Mouse (Mus musculus): ENCODE results near the gene Itgb5. TPM values are rescaled to one million over a fixed set of nuclear protein-coding genes. Genes with fewer than 3 reads are reported as not detected.

The Itgb5 gene
- total RNA-seq, 4 experiments from 2014 or later, result 42.5 to 81.2 (median 53.6) TPM

GRCm38 (mm10) chr16:33878041-33878783, 48.7 kb downstream of the Itgb5 start:
- DNase-seq (ENCODE audit: low spot score in 2 of 2), result no peak

GRCm38 (mm10) chr16:33879031-33879430, 49.6 kb downstream of the Itgb5 start:
- no peak for DNase-seq (ENCODE audit: low spot score in 2 of 2)

- DNase-seq (ENCODE audit: low spot score in 2 of 2), result no peak
Observed at GRCm38 (mm10) chr16:33879556-33879955, 50.1 kb downstream of the Itgb5 start.

- no peak for DNase-seq (ENCODE audit: low spot score in 2 of 2)
Observed at GRCm38 (mm10) chr16:33880765-33881164, 51.3 kb downstream of the Itgb5 start.

GRCm38 (mm10) chr16:33882540-33882939, 53.1 kb downstream of the Itgb5 start:
- DNase-seq (ENCODE audit: low spot score in 2 of 2), result no peak

- DNase-seq (ENCODE audit: low spot score in 2 of 2), result no peak
Observed at GRCm38 (mm10) chr16:33883046-33883975, 53.8 kb downstream of the Itgb5 start.

- DNase-seq (ENCODE audit: low spot score in 2 of 2), result no peak
Observed at GRCm38 (mm10) chr16:33884201-33884600, 54.7 kb downstream of the Itgb5 start.

- DNase-seq (ENCODE audit: low spot score in 2 of 2), result no peak
Observed at GRCm38 (mm10) chr16:33885021-33885471, 55.6 kb downstream of the Itgb5 start.

- DNase-seq (ENCODE audit: low spot score in 2 of 2), result no peak
Observed at GRCm38 (mm10) chr16:33885671-33886328, 56.3 kb downstream of the Itgb5 start.

GRCm38 (mm10) chr16:33886665-33887064, 57.2 kb downstream of the Itgb5 start:
- no peak for DNase-seq (ENCODE audit: low spot score in 2 of 2)

- DNase-seq (ENCODE audit: low spot score in 2 of 2), result no peak
Observed at GRCm38 (mm10) chr16:33887981-33888380, 58.5 kb downstream of the Itgb5 start.

- no peak for DNase-seq (ENCODE audit: low spot score in 2 of 2)
Observed at GRCm38 (mm10) chr16:33889000-33889607, 59.6 kb downstream of the Itgb5 start.

- DNase-seq (ENCODE audit: low spot score in 2 of 2), result no peak
Observed at GRCm38 (mm10) chr16:33891099-33891498, 61.6 kb downstream of the Itgb5 start.

- peak; percentile 18 to 54 for DNase-seq (ENCODE audit: low spot score in 2 of 2)
Observed at GRCm38 (mm10) chr16:33891561-33892281, 62.3 kb downstream of the Itgb5 start.

GRCm38 (mm10) chr16:33892539-33892938, 63.1 kb downstream of the Itgb5 start:
- no peak for DNase-seq (ENCODE audit: low spot score in 2 of 2)

GRCm38 (mm10) chr16:33893796-33894195, 64.3 kb downstream of the Itgb5 start:
- no peak for DNase-seq (ENCODE audit: low spot score in 2 of 2)

- DNase-seq (ENCODE audit: low spot score in 2 of 2), result no peak
Observed at GRCm38 (mm10) chr16:33894449-33894848, 65.0 kb downstream of the Itgb5 start.

GRCm38 (mm10) chr16:33895690-33896089, 66.2 kb downstream of the Itgb5 start:
- DNase-seq (ENCODE audit: low spot score in 2 of 2), result no peak

- DNase-seq (ENCODE audit: low spot score in 2 of 2), result no peak
Observed at GRCm38 (mm10) chr16:33896801-33897200, 67.3 kb downstream of the Itgb5 start.

- DNase-seq (ENCODE audit: low spot score in 2 of 2), result no peak
Observed at GRCm38 (mm10) chr16:33903664-33904441, 74.4 kb downstream of the Itgb5 start.
